Mouse (Mus musculus): ENCODE results near the gene Ralgds. TPM values are rescaled to one million over a fixed set of nuclear protein-coding genes. Genes with fewer than 3 reads are reported as not detected.
A peak's percentile ranks its signal among the peaks of the same experiment; 100 is the strongest.

Ralgds gene
- polyA plus RNA-seq, 1 experiment from 2014 or later: 24.4 TPM

- no peak overlapping the region for H3K4me3 ChIP-seq (ENCODE audit: low read depth, low read length)
- WGBS: 80% methylated on average over 4 of the region's 4 CpGs
- no peaks in the 10 kb centered on the region for H3K27me3 ChIP-seq (replicated peaks; ENCODE audit: insufficient read depth, low read length)
- DNase-seq (ENCODE audit: low spot score) (no peak), ATAC-seq (no peak)
- peaks cover 36% of the 10 kb centered on the region for H3K4me1 ChIP-seq (ENCODE audit: insufficient read depth, low read depth, low read length)
- TF ChIP-seq CTCF (IDR thresholded peaks at IDR 0.05): no peak
- TF ChIP-seq EP300 (IDR thresholded peaks at IDR 0.05): no peak
- no peak overlapping the region for H3K4me2 ChIP-seq (replicated peaks; ENCODE audit: low read depth, low read length)
- no peak overlapping the region for H3K27ac ChIP-seq (ENCODE audit: low read length)
- no peaks in the 10 kb centered on the region for H3K9me3 ChIP-seq (ENCODE audit: low read length)
- H3K36me3 ChIP-seq (ENCODE audit: insufficient read depth, low read length): no peaks in the 10 kb centered on the region
- no peak overlapping the region for H3K9ac ChIP-seq (replicated peaks; ENCODE audit: low read depth)
Measured at GRCm38 (mm10) chr2:28522166-28522565, 9.2 kb downstream of the Ralgds start.

GRCm38 (mm10) chr2:28523643-28524117 lies 10.8 kb downstream of the Ralgds start:
- peak overlapping the region; percentile 76; the same call in 1 of the 2 replicates for H3K27ac ChIP-seq (ENCODE audit: low read length)
- peak; percentile 96 for DNase-seq (ENCODE audit: low spot score)
- no peaks in the 10 kb centered on the region for H3K36me3 ChIP-seq (ENCODE audit: insufficient read depth, low read length)
- no peak overlapping the region for H3K4me3 ChIP-seq (ENCODE audit: low read depth, low read length)
- no peak overlapping the region for H3K9ac ChIP-seq (replicated peaks; ENCODE audit: low read depth)
- 17% methylated on average over 5 of the region's 5 CpGs for WGBS
- H3K4me1 ChIP-seq (ENCODE audit: insufficient read depth, low read depth, low read length): peaks cover 30% of the 10 kb centered on the region
- no peak for TF ChIP-seq CTCF (IDR thresholded peaks at IDR 0.05)
- 0 out of 2 replicates have a peak, but pooled peaks have one; percentile 24 for TF ChIP-seq EP300 (IDR thresholded peaks at IDR 0.05)
- no peaks in the 10 kb centered on the region for H3K27me3 ChIP-seq (replicated peaks; ENCODE audit: insufficient read depth, low read length)
- H3K4me2 ChIP-seq (replicated peaks; ENCODE audit: low read depth, low read length): no peak overlapping the region
- H3K9me3 ChIP-seq (ENCODE audit: low read length): no peaks in the 10 kb centered on the region
- ATAC-seq: peak; percentile 80

GRCm38 (mm10) chr2:28524406-28524805 lies 11.5 kb downstream of the Ralgds start:
- DNase-seq (ENCODE audit: low spot score) (no peak), ATAC-seq (no peak)
- H3K27me3 ChIP-seq (replicated peaks; ENCODE audit: insufficient read depth, low read length): no peaks in the 10 kb centered on the region
- no peak overlapping the region for H3K4me3 ChIP-seq (ENCODE audit: low read depth, low read length)
- WGBS: 82% methylated on average over 10 of the region's 10 CpGs
- H3K9me3 ChIP-seq (ENCODE audit: low read length): no peaks in the 10 kb centered on the region
- no peak overlapping the region for H3K4me2 ChIP-seq (replicated peaks; ENCODE audit: low read depth, low read length)
- H3K27ac ChIP-seq (ENCODE audit: low read length): peak overlapping the region; percentile 76
- H3K4me1 ChIP-seq (ENCODE audit: insufficient read depth, low read depth, low read length): peaks cover 30% of the 10 kb centered on the region
- H3K36me3 ChIP-seq (ENCODE audit: insufficient read depth, low read length): no peaks in the 10 kb centered on the region
- TF ChIP-seq EP300 (IDR thresholded peaks at IDR 0.05) (no peak), CTCF (IDR thresholded peaks at IDR 0.05) (no peak)
- H3K9ac ChIP-seq (replicated peaks; ENCODE audit: low read depth): no peak overlapping the region

GRCm38 (mm10) chr2:28525219-28525942 lies 12.5 kb downstream of the Ralgds start:
- peaks cover 30% of the 10 kb centered on the region for H3K4me1 ChIP-seq (ENCODE audit: insufficient read depth, low read depth, low read length)
- ATAC-seq: peak; percentile 85
- DNase-seq (ENCODE audit: low spot score): peak; percentile 95
- H3K27ac ChIP-seq (ENCODE audit: low read length): peak overlapping the region; percentile 76
- 13% methylated on average over 11 of the region's 11 CpGs for WGBS
- no peak overlapping the region for H3K4me3 ChIP-seq (ENCODE audit: low read depth, low read length)
- no peaks in the 10 kb centered on the region for H3K36me3 ChIP-seq (ENCODE audit: insufficient read depth, low read length)
- H3K4me2 ChIP-seq (replicated peaks; ENCODE audit: low read depth, low read length): no peak overlapping the region
- no peaks in the 10 kb centered on the region for H3K9me3 ChIP-seq (ENCODE audit: low read length)
- no peak for TF ChIP-seq CTCF (IDR thresholded peaks at IDR 0.05)
- 0 out of 2 replicates have a peak, but pooled peaks have one; percentile 49 for TF ChIP-seq EP300 (IDR thresholded peaks at IDR 0.05)
- H3K27me3 ChIP-seq (replicated peaks; ENCODE audit: insufficient read depth, low read length): no peaks in the 10 kb centered on the region
- no peak overlapping the region; the same call in 1 of the 2 replicates for H3K9ac ChIP-seq (replicated peaks; ENCODE audit: low read depth)

- Histone ChIP-seq H3K9ac (replicated peaks; ENCODE audit: low read depth) (no peak overlapping the region), H3K27me3 (replicated peaks; ENCODE audit: insufficient read depth, low read length) (no peaks in the 10 kb centered on the region), H3K36me3 (ENCODE audit: insufficient read depth, low read length) (no peaks in the 10 kb centered on the region), H3K27ac (ENCODE audit: low read length) (peak overlapping the region; percentile 76), H3K4me3 (ENCODE audit: low read depth, low read length) (no peak overlapping the region), H3K4me1 (ENCODE audit: insufficient read depth, low read depth, low read length) (peaks cover 30% of the 10 kb centered on the region), H3K9me3 (ENCODE audit: low read length) (no peaks in the 10 kb centered on the region), H3K4me2 (replicated peaks; ENCODE audit: low read depth, low read length) (no peak overlapping the region; the same call in 1 of the 2 replicates)
- peak; percentile 52 for DNase-seq (ENCODE audit: low spot score)
- peak; percentile 67 for TF ChIP-seq CTCF (IDR thresholded peaks at IDR 0.05)
- TF ChIP-seq EP300 (IDR thresholded peaks at IDR 0.05): no peak
- WGBS: 18% methylated on average over 12 of the region's 12 CpGs
- ATAC-seq: peak; percentile 3; the same call in 1 of the 2 replicates
Measured at GRCm38 (mm10) chr2:28525943-28526876, 13.3 kb downstream of the Ralgds start.
